In the genomic region with DNA sequence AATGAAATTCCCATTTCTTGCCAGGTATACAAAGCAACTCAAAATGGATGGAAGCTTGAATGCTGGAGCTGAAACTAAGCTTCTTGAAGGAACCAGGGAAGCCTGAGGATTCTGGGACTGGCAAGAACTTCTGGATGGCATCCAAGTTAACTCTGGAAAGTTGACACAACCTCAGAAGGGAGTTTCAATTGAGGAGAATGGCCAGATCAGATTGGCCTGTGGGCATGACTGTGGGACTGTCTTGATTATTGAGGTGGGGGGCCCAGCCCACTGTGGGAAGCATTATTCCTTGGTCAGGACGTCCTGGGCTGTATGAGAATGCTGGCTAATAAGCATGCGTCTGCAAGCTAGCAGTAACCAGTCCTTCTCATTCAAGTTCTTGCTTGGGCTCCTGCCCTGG, we compare ENCODE assay signal across 23 mouse cellular contexts. TPM values are rescaled to one million over a fixed set of nuclear protein-coding genes. Genes with fewer than 3 reads are reported as not detected.
A peak's percentile ranks its signal among the peaks of the same experiment; 100 is the strongest.
DNase-seq lines count a peak whose midpoint lies in the region; ATAC-seq and TF ChIP-seq lines count a peak whose summit lies in the region.
"Had no signal": no experiment of that assay in that cellular context is flagged by ENCODE, and none has a peak within 500 bp of the region (broad histone marks: within the 10 kb centered on the region; RNA-seq: fewer than 3 reads in every experiment).

No protein-coding gene starts in this region.

- ATAC-seq in embryonic facial prominence, embryonic 13.5 days (ENCODE audit: insufficient number of reproducible peaks, insufficient read depth, low FRiP score, low TSS enrichment, low read depth): no peak
- ATAC-seq in hindbrain, embryonic 12.5 days (ENCODE audit: low FRiP score): no peak
- ATAC-seq in hindbrain, embryonic 13.5 days (ENCODE audit: low FRiP score): no peak
- no peak for ATAC-seq in midbrain, embryonic 14.5 days (ENCODE audit: low FRiP score, low TSS enrichment)
- no peak for ATAC-seq in midbrain, embryonic 11.5 days (ENCODE audit: low FRiP score)
- ATAC-seq: CD4-positive, CD25-positive, alpha-beta regulatory T cell, adult 4 months; forebrain, postnatal 0 days; inflammation-experienced regulatory T-cells, adult 6 months; intestine, postnatal 0 days had no signal

- no peak for TF ChIP-seq POLR2A in brain, embryonic 14.5 days (IDR thresholded peaks at IDR 0.05; ENCODE audit: borderline replicate concordance, extremely low read depth, insufficient read depth, insufficient read length, poor library complexity, severe bottlenecking)

- no peak overlapping the region for H3K4me3 ChIP-seq in embryonic facial prominence, embryonic 13.5 days
- H3K4me3 ChIP-seq in embryonic facial prominence, embryonic 10.5 days: no peak overlapping the region
- H3K4me3 ChIP-seq in hindbrain, embryonic 12.5 days: no peak overlapping the region
- no peak overlapping the region for H3K4me3 ChIP-seq in hindbrain, embryonic 13.5 days
- no peak overlapping the region for H3K4me3 ChIP-seq in midbrain, embryonic 14.5 days (replicated peaks; ENCODE audit: low read depth, low read length)
- no peak overlapping the region for H3K4me3 ChIP-seq in midbrain, embryonic 11.5 days (ENCODE audit: low read depth, low read length)
- H3K4me3 ChIP-seq: embryonic facial prominence, embryonic 12.5 days; gastrocnemius, adult 2 months; heart, embryonic 10.5 days; hindbrain, embryonic 15.5 days had no signal

- H3K36me3 ChIP-seq in embryonic facial prominence, embryonic 13.5 days: no peaks in the 10 kb centered on the region
- H3K36me3 ChIP-seq in embryonic facial prominence, embryonic 10.5 days (replicated peaks): peaks cover 8% of the 10 kb centered on the region; the same call in 1 of the 2 replicates
- H3K36me3 ChIP-seq in hindbrain, embryonic 12.5 days: peaks cover 12% of the 10 kb centered on the region
- H3K36me3 ChIP-seq in hindbrain, embryonic 13.5 days: peaks cover 21% of the 10 kb centered on the region
- peaks cover 22% of the 10 kb centered on the region for H3K36me3 ChIP-seq in midbrain, embryonic 14.5 days (ENCODE audit: control insufficient read depth, insufficient read depth, low read length)
- H3K36me3 ChIP-seq in midbrain, embryonic 11.5 days (ENCODE audit: control insufficient read depth, insufficient read depth, low read length): peaks cover 2% of the 10 kb centered on the region; the same call in 1 of the 2 replicates
- H3K36me3 ChIP-seq: heart, embryonic 10.5 days had no signal

- H3K4me1 ChIP-seq in embryonic facial prominence, embryonic 13.5 days: peaks cover 22% of the 10 kb centered on the region
- peaks cover 11% of the 10 kb centered on the region for H3K4me1 ChIP-seq in embryonic facial prominence, embryonic 10.5 days
- H3K4me1 ChIP-seq in hindbrain, embryonic 12.5 days: peaks cover 29% of the 10 kb centered on the region
- H3K4me1 ChIP-seq in hindbrain, embryonic 13.5 days (replicated peaks): peaks cover 52% of the 10 kb centered on the region
- H3K4me1 ChIP-seq in midbrain, embryonic 14.5 days (ENCODE audit: control insufficient read depth, insufficient read depth, low read length): peaks cover 18% of the 10 kb centered on the region
- H3K4me1 ChIP-seq in midbrain, embryonic 11.5 days (ENCODE audit: control insufficient read depth, insufficient read depth, low read length): no peaks in the 10 kb centered on the region

- H3K9ac ChIP-seq in embryonic facial prominence, embryonic 13.5 days: no peak overlapping the region
- no peak overlapping the region for H3K9ac ChIP-seq in hindbrain, embryonic 12.5 days
- H3K9ac ChIP-seq in hindbrain, embryonic 13.5 days: no peak overlapping the region
- no peak overlapping the region for H3K9ac ChIP-seq in midbrain, embryonic 14.5 days (replicated peaks; ENCODE audit: low read length)
- no peak overlapping the region for H3K9ac ChIP-seq in midbrain, embryonic 11.5 days (ENCODE audit: low read length)
- H3K9ac ChIP-seq: embryonic facial prominence, embryonic 12.5 days; forebrain, postnatal 0 days; hindbrain, embryonic 15.5 days had no signal

- no peak for TF ChIP-seq CTCF in brain, embryonic 14.5 days (IDR thresholded peaks at IDR 0.05; ENCODE audit: borderline replicate concordance, extremely low read depth, insufficient read depth, insufficient read length)

- no peaks in the 10 kb centered on the region for H3K9me3 ChIP-seq in embryonic facial prominence, embryonic 13.5 days
- H3K9me3 ChIP-seq in embryonic facial prominence, embryonic 10.5 days: no peaks in the 10 kb centered on the region
- H3K9me3 ChIP-seq in hindbrain, embryonic 12.5 days (replicated peaks): no peaks in the 10 kb centered on the region
- H3K9me3 ChIP-seq in hindbrain, embryonic 13.5 days: no peaks in the 10 kb centered on the region
- H3K9me3 ChIP-seq in midbrain, embryonic 14.5 days (ENCODE audit: control insufficient read depth, low read length): no peaks in the 10 kb centered on the region
- H3K9me3 ChIP-seq in midbrain, embryonic 11.5 days (ENCODE audit: control insufficient read depth, low read length): no peaks in the 10 kb centered on the region
- H3K9me3 ChIP-seq: embryonic facial prominence, embryonic 12.5 days; G1E; heart, embryonic 10.5 days; hindbrain, embryonic 15.5 days had no signal

- peak overlapping the region; percentile 57; the same call in 1 of the 2 replicates for H3K27ac ChIP-seq in embryonic facial prominence, embryonic 13.5 days
- no peak overlapping the region for H3K27ac ChIP-seq in embryonic facial prominence, embryonic 10.5 days (replicated peaks)
- H3K27ac ChIP-seq in hindbrain, embryonic 12.5 days: 0 out of 2 replicates have a peak overlapping the region, but pooled peaks have one; percentile 2
- H3K27ac ChIP-seq in hindbrain, embryonic 13.5 days: no peak overlapping the region
- H3K27ac ChIP-seq in midbrain, embryonic 14.5 days (replicated peaks; ENCODE audit: low read depth, low read length): no peak overlapping the region
- no peak overlapping the region for H3K27ac ChIP-seq in midbrain, embryonic 11.5 days (ENCODE audit: low read depth, low read length)
- H3K27ac ChIP-seq: embryonic facial prominence, embryonic 12.5 days; gastrocnemius, adult 2 months; heart, embryonic 10.5 days; hindbrain, embryonic 15.5 days had no signal

- no peak for DNase-seq in embryonic facial prominence, embryonic 10.5 days (ENCODE audit: low spot score)
- peak; percentile 22 for DNase-seq in midbrain, embryonic 14.5 days
- DNase-seq in midbrain, embryonic 11.5 days (ENCODE audit: low spot score, missing footprints): no peak
- DNase-seq in brain, embryonic 14.5 days (ENCODE audit: low read depth): peak; percentile 66
- no peak for DNase-seq in frontal cortex, postnatal 10 days (ENCODE audit: low spot score in 2 of 2)
- DNase-seq: adrenal gland, postnatal 14 days; B cell, adult 2 months; cerebellum, adult 2 months; forebrain, postnatal 0 days; gastrocnemius, adult 2 months; gastrocnemius, postnatal 25 days; heart, postnatal 10 days; heart, postnatal 4 days had no signal

- WGBS in embryonic facial prominence, embryonic 13.5 days: 41% methylated on average over 2 of the region's 2 CpGs
- 75% methylated on average over 2 of the region's 2 CpGs for WGBS in embryonic facial prominence, embryonic 10.5 days
- 44% methylated on average over 2 of the region's 2 CpGs for WGBS in hindbrain, embryonic 12.5 days
- WGBS in hindbrain, embryonic 13.5 days: 66% methylated on average over 2 of the region's 2 CpGs
- WGBS in midbrain, embryonic 14.5 days: 50% methylated on average over 2 of the region's 2 CpGs
- WGBS in midbrain, embryonic 11.5 days: 73% methylated on average over 2 of the region's 2 CpGs

- H3K27me3 ChIP-seq in embryonic facial prominence, embryonic 13.5 days: no peaks in the 10 kb centered on the region
- no peaks in the 10 kb centered on the region for H3K27me3 ChIP-seq in embryonic facial prominence, embryonic 10.5 days (replicated peaks; ENCODE audit: low read depth, poor library complexity, severe bottlenecking)
- no peaks in the 10 kb centered on the region for H3K27me3 ChIP-seq in hindbrain, embryonic 12.5 days
- H3K27me3 ChIP-seq in hindbrain, embryonic 13.5 days: no peaks in the 10 kb centered on the region
- H3K27me3 ChIP-seq in midbrain, embryonic 14.5 days (ENCODE audit: control insufficient read depth, insufficient read depth, low read length): no peaks in the 10 kb centered on the region
- H3K27me3 ChIP-seq in midbrain, embryonic 11.5 days (ENCODE audit: control insufficient read depth, insufficient read depth, low read length): no peaks in the 10 kb centered on the region
- H3K27me3 ChIP-seq: embryonic facial prominence, embryonic 12.5 days; hindbrain, embryonic 15.5 days had no signal

- no peak overlapping the region for H3K4me2 ChIP-seq in embryonic facial prominence, embryonic 13.5 days
- H3K4me2 ChIP-seq in hindbrain, embryonic 12.5 days (replicated peaks): no peak overlapping the region
- H3K4me2 ChIP-seq in hindbrain, embryonic 13.5 days: no peak overlapping the region
- H3K4me2 ChIP-seq in midbrain, embryonic 14.5 days (ENCODE audit: low read length): no peak overlapping the region
- no peak overlapping the region for H3K4me2 ChIP-seq in midbrain, embryonic 11.5 days
- H3K4me2 ChIP-seq: embryonic facial prominence, embryonic 12.5 days; hindbrain, embryonic 15.5 days had no signal

RNA-seq across cellular contexts. Expression of a gene that starts 18.3 kb away (rescaled TPM):
- 9.1 TPM in 2 replicates for polyA plus RNA-seq in embryonic facial prominence, embryonic 13.5 days (2015; fragmentation: Nextera tagmentation; extraction: Ambion mirVana)
- polyA plus RNA-seq in embryonic facial prominence, embryonic 10.5 days (2016; fragmentation: Nextera tagmentation; extraction: Ambion mirVana): 14.5 and 16.1 TPM in 2 replicates
- 31.3 and 31.8 TPM in 2 replicates for polyA plus RNA-seq in hindbrain, embryonic 12.5 days (2016; fragmentation: Nextera tagmentation; extraction: Ambion mirVana)
- 39.0 and 45.1 TPM in 2 replicates for polyA plus RNA-seq in hindbrain, embryonic 13.5 days (2015; fragmentation: Nextera tagmentation; extraction: Ambion mirVana)
- 43.0 and 46.7 TPM in 2 replicates for polyA plus RNA-seq in midbrain, embryonic 14.5 days (2014; fragmentation: Nextera tagmentation; extraction: Ambion mirVana)
- polyA plus RNA-seq in midbrain, embryonic 11.5 days (2014; fragmentation: Nextera tagmentation; extraction: Ambion mirVana): 35.3 and 36.9 TPM in 2 replicates
- polyA plus RNA-seq in brain, embryonic 14.5 days (2012; rRNA removed): 39.2 and 54.7 TPM in 2 replicates

RNA-seq across cellular contexts. Expression of a gene that starts 40.2 kb away (rescaled TPM):
- 18.9 and 24.4 TPM in 2 replicates for polyA plus RNA-seq in embryonic facial prominence, embryonic 13.5 days (2015; fragmentation: Nextera tagmentation; extraction: Ambion mirVana)
- 15.3 and 16.7 TPM in 2 replicates for polyA plus RNA-seq in embryonic facial prominence, embryonic 10.5 days (2016; fragmentation: Nextera tagmentation; extraction: Ambion mirVana)
- 24.9 and 25.7 TPM in 2 replicates for polyA plus RNA-seq in hindbrain, embryonic 12.5 days (2016; fragmentation: Nextera tagmentation; extraction: Ambion mirVana)
- polyA plus RNA-seq in hindbrain, embryonic 13.5 days (2015; fragmentation: Nextera tagmentation; extraction: Ambion mirVana): 27.1 and 27.2 TPM in 2 replicates
- 29.9 TPM in 2 replicates for polyA plus RNA-seq in midbrain, embryonic 14.5 days (2014; fragmentation: Nextera tagmentation; extraction: Ambion mirVana)
- 27.8 and 28.0 TPM in 2 replicates for polyA plus RNA-seq in midbrain, embryonic 11.5 days (2014; fragmentation: Nextera tagmentation; extraction: Ambion mirVana)
- polyA plus RNA-seq in brain, embryonic 14.5 days (2012; rRNA removed): 45.8 and 55.9 TPM in 2 replicates

RNA-seq across cellular contexts. Expression of a gene that starts 50.1 kb away (rescaled TPM):
- 3.2 and 3.9 TPM in 2 replicates for polyA plus RNA-seq in embryonic facial prominence, embryonic 13.5 days (2015; fragmentation: Nextera tagmentation; extraction: Ambion mirVana)
- 1.2 TPM in 2 replicates for polyA plus RNA-seq in embryonic facial prominence, embryonic 10.5 days (2016; fragmentation: Nextera tagmentation; extraction: Ambion mirVana)
- polyA plus RNA-seq in hindbrain, embryonic 12.5 days (2016; fragmentation: Nextera tagmentation; extraction: Ambion mirVana): 2.8 and 3.0 TPM in 2 replicates
- polyA plus RNA-seq in hindbrain, embryonic 13.5 days (2015; fragmentation: Nextera tagmentation; extraction: Ambion mirVana): 3.8 and 4.8 TPM in 2 replicates
- 3.9 and 4.3 TPM in 2 replicates for polyA plus RNA-seq in midbrain, embryonic 14.5 days (2014; fragmentation: Nextera tagmentation; extraction: Ambion mirVana)
- polyA plus RNA-seq in midbrain, embryonic 11.5 days (2014; fragmentation: Nextera tagmentation; extraction: Ambion mirVana): 0.92 and 1.2 TPM in 2 replicates
- polyA plus RNA-seq in brain, embryonic 14.5 days (2012; rRNA removed): 8.4 and 8.8 TPM in 2 replicates

Comparison
In these comparisons a context has a peak if more than half of its experiments do, and no peak if none do; other contexts are left out.
1. H3K27ac ChIP-seq: peak in embryonic facial prominence, embryonic 13.5 days (single experiment) and hindbrain, embryonic 12.5 days (single experiment); none in embryonic facial prominence, embryonic 10.5 days (single experiment), hindbrain, embryonic 13.5 days (single experiment), midbrain, embryonic 14.5 days (single experiment) and midbrain, embryonic 11.5 days (single experiment).
2. DNase-seq: peak in midbrain, embryonic 14.5 days (single experiment) and brain, embryonic 14.5 days (single experiment); none in embryonic facial prominence, embryonic 10.5 days (single experiment), midbrain, embryonic 11.5 days (single experiment) and frontal cortex, postnatal 10 days (0 of 2).